Mouse (Mus musculus): Measurements from ENCODE around the gene Tas1r3.

DNA sequence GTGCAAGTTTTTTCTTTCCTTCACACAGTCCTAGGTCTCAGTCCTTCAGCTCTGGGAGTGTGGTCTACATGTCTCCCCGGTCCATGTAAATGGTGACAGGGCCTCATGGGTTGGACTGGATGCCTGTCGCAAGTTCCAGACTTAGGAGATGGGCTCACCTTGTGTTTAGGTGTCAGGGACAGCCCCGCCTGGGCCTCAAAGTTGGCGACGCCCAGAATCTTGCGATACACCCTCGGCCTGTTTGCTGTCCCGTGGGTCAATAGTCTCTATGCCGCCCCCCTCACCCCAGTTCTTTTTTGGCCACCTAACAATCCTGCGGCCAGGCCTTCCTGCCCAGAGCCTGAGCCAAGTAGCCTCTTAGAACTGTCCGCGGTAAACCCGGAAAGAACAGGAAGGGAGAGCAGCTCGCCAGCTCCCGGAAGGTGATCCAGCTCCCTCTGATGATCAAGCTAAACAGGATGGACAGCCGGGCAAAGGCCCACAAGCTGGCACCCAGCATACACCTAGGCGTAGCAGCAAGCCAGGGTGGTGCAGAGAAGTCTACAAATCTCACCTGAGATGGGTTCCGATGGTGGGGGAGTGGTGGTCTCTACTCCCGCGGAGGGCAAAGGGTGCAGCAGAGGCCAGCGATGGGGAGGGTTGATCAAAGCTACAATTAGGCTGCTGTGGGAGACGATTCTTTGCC lies 5.6 kb upstream of the Tas1r3 start:
- TF ChIP-seq CTCF (IDR thresholded peaks at IDR 0.05) (no peak), POLR2A (IDR thresholded peaks at IDR 0.05; ENCODE audit: insufficient read depth, low read depth, low read length) (no peak), EP300 (IDR thresholded peaks at IDR 0.05; ENCODE audit: insufficient read depth, low read depth, low read length) (no peak)
